Mouse (Mus musculus) kidney, adult 8-10 months (tissue): ENCODE measurements around the gene Sh3rf3.
"Not testable (repeated sequence)": the region's sequence is repeated elsewhere in the genome, so short reads cannot be mapped to it uniquely, and the experiment has no call there.

Experiments used
- DNase-seq, 2 experiments: peaks; one replicate each; pipeline ENCODE4 v3.0.0; 2022

Gene Sh3rf3

DNA sequence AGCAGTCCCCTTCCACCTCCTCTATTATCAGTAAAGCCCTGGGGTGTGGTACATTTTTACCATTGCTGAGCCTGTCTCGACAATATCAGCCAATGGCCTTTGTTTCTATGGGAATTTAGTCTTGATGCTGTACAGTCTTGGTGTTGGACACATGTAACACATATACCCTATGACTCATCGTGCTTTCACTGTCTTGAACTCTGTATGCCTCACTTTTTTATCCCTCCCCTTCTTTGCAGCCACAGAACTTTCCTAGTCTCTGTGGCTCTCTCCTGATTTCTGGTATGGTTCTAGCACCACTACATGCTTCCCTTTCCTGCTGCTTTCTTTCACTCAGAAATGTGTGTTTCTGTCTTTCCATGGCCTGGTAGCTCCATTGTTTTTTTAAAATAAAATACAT, 181.6 kb downstream of the Sh3rf3 start:
- DNase-seq: no peak

GRCm38 (mm10) chr10:58995132-58995531, 182.0 kb downstream of the Sh3rf3 start:
- DNase-seq: no peak

- DNase-seq: no peak
Measured at GRCm38 (mm10) chr10:59002361-59002760, 189.2 kb downstream of the Sh3rf3 start.

GRCm38 (mm10) chr10:59011415-59011814, 198.3 kb downstream of the Sh3rf3 start:
- no peak for DNase-seq

GRCm38 (mm10) chr10:59013618-59014017, 200.5 kb downstream of the Sh3rf3 start:
- DNase-seq: no peak

- no peak for DNase-seq
Measured at GRCm38 (mm10) chr10:59019302-59019973, 206.3 kb downstream of the Sh3rf3 start.

DNA sequence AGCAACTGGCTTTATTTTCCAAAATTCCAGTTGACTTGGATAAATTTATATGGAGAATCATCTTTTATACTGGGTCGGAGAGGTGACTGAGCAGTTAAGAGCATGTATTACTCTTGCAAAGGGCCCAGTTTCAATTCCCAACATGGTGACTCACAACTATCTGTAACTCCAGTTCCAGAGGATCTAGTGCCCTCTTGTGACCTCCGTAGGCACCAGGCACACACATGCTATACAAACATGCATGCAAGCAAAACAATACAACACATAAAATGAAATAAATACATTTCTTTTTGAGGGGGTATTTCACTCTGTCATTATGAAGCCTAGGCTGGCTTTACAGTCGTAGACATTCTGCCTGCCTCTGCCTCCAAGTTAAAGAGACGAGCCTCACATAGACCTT, 237.3 kb downstream of the Sh3rf3 start:
- DNase-seq: no peak

- DNase-seq: no peak
Measured at GRCm38 (mm10) chr10:59056294-59056693, 243.1 kb downstream of the Sh3rf3 start.

GRCm38 (mm10) chr10:59066804-59067203, 253.6 kb downstream of the Sh3rf3 start:
- DNase-seq: no peak

GRCm38 (mm10) chr10:59072827-59073226, 259.7 kb downstream of the Sh3rf3 start:
- no peak for DNase-seq

DNA sequence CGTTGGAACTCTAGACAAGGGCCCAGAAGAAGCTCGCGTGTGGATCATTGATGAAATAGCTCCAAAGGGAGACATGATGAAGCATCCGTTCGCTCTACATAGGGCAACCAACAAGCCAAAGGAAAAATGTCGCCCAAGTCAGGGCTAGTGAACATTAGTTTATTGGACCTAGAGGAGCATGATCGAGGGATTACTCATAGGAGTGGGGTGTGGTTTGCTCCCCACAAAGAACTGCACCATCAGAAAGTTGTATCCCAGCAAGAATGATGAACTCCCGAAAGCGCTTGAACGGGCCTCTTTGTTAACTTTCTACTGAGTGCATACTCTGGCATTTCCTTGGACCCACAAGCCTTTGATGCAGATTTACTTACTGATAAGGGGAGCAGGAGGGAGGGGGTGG, 263.5 kb downstream of the Sh3rf3 start:
- no peak for DNase-seq

- DNase-seq: peak in 1 of 2 experiments; percentile 7
Measured at GRCm38 (mm10) chr10:59077909-59078308, 264.8 kb downstream of the Sh3rf3 start.

- DNase-seq: no peak
Measured at GRCm38 (mm10) chr10:59085604-59086003, 272.4 kb downstream of the Sh3rf3 start.

GRCm38 (mm10) chr10:59086578-59086977, 273.4 kb downstream of the Sh3rf3 start:
- no peak for DNase-seq

- DNase-seq: peak; percentile 34 to 40
Measured at GRCm38 (mm10) chr10:59089861-59090621, 276.9 kb downstream of the Sh3rf3 start.

DNA sequence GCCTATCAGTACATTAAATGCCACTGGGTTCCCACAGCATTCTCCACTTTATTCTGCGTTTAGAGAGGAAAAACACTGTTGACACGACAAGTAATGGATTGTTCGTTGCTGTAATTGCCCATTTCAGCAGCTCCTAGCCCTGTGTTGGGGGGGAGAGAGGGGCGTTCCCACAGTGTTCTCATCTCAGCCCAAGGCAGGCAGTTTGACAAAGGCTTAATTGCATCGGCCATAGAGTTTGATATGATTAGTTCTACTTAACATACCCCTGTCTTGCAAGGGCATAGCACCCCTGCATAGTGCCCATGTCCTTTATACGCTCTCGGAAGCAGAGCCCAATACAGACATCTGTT, 277.4 kb downstream of the Sh3rf3 start:
- no peak for DNase-seq

DNA sequence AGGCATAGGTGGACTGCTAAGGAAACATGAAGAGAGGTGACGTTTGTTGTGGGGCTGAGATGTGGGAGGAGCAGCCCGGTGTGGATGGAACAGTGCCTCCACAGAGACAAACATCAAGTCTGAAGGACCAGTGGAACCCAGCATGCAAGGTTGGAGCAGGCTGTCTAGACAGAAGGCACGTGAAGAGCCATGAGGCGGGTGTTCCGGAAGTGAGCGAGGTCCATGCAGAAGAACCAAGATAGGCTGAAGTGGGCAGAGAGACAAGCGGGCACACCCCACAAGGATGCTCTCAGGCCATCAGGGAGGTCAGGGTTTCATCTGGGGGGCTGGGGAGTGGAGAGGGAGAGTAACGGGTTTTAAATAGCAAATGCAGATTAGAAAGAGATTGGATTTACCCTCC, 278.4 kb downstream of the Sh3rf3 start:
- no peak for DNase-seq

GRCm38 (mm10) chr10:59091988-59092387, 278.8 kb downstream of the Sh3rf3 start:
- no peak for DNase-seq

DNA sequence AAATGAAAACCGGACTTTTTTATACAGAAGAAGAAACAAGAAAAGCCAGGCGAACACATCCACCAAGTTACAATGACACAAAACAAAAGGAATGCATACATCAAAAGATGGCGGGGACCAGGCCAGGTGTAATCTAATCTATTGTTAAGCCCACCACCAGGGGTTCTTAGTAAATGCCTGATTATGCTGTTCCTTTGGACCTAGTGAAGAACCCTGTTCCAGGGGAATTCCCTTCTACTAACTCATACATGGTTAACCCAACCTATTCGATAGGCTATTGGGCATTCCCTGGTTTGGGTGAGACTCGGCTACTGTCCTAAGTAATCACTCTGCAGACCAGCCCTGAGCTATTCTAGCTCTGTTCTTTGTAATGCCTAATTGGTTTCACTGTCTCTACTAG, 289.9 kb downstream of the Sh3rf3 start:
- not testable (repeated sequence) for DNase-seq

DNA sequence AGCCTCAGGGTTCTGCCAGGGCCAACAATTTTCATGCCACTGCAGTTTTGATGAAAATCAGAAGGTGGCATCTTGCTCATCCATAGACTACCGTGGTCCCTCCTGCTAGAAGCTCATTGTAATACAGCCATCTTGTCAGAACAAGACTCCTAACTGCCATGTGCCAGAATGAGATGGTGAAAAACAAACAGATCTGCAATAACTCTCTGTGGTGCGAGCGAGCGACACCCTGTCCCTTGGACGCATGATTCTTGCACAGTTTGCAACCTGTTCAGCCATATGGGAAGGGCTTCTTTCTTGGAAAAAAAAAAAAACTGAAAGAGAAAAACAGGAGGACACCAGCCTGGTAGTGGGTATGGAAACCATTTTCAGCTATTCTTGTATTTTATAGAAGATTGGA, 291.5 kb downstream of the Sh3rf3 start:
- DNase-seq: no peak

GRCm38 (mm10) chr10:59105885-59106284, 292.7 kb downstream of the Sh3rf3 start:
- DNase-seq: no peak

- peak; percentile 9 to 52 for DNase-seq
Measured at GRCm38 (mm10) chr10:59106644-59107043, 293.5 kb downstream of the Sh3rf3 start.

DNA sequence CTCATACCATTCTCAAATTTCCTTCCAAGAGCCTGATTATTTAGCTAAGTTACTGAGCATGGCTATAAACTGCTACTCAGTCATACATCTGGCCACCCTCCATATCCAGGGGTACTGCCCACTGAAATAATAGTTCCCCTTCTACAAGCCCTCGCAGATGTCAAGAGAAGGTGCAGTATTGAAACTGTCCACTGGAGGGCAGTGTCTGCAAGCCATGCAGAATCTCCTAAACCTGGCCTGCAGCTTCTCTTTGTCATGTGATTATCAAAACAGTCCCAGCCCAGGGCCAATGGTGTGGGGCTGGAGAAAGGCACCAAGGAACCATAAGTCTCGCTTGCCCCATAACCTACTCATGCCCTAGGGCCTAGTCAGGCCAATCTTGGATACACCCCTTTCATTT, 295.9 kb downstream of the Sh3rf3 start:
- DNase-seq: peak; percentile 22 to 72

GRCm38 (mm10) chr10:59110386-59110785, 297.2 kb downstream of the Sh3rf3 start:
- DNase-seq: no peak

- no peak for DNase-seq
Measured at GRCm38 (mm10) chr10:59112755-59113154, 299.6 kb downstream of the Sh3rf3 start.
